Mouse (Mus musculus) liver, adult (tissue): ENCODE data around the gene Map2k2.

Experiments
- GATA4 ChIP-seq: IDR thresholded peaks from 2 replicates; pipeline ENCODE4 v1.6.1; 2014; ENCODE audit warnings: mild to moderate bottlenecking, low read length; ENCODE audit not compliant: insufficient replicate concordance

The Map2k2 gene

GRCm38 (mm10) chr10:81177491-81177925 lies 71.8 kb downstream of the Map2k2 start:
- TF ChIP-seq GATA4, result no peak

- TF ChIP-seq GATA4, result no peak
Measured at GRCm38 (mm10) chr10:81177958-81178712, 72.4 kb downstream of the Map2k2 start.

GRCm38 (mm10) chr10:81178927-81179326 lies 73.2 kb downstream of the Map2k2 start:
- TF ChIP-seq GATA4, result no peak

GRCm38 (mm10) chr10:81179451-81180342 lies 74.0 kb downstream of the Map2k2 start:
- TF ChIP-seq GATA4, result no peak

- no peak for TF ChIP-seq GATA4
Measured at GRCm38 (mm10) chr10:81180946-81181345, 75.2 kb downstream of the Map2k2 start.

- no peak; the same call in 1 of the 2 replicates for TF ChIP-seq GATA4
Measured at GRCm38 (mm10) chr10:81182336-81183333, 76.9 kb downstream of the Map2k2 start, which contains the start of gene Dapk3. Gene Dapk3 (plus strand): TSS chr10:81183005.
